Mouse (Mus musculus): ENCODE data around the gene H2-DMb1. TPM values are rescaled to one million over a fixed set of nuclear protein-coding genes. Genes with fewer than 3 reads are reported as not detected.
A peak's percentile ranks its signal among the peaks of the same experiment; 100 is the strongest.
"Not testable (repeated sequence)": the region's sequence is repeated elsewhere in the genome, so short reads cannot be mapped to it uniquely, and the experiment has no call there.

The H2-DMb1 gene
- polyA plus RNA-seq, 1 experiment from 2014 or later = not detected

GRCm38 (mm10) chr17:34137601-34138000 lies 15.3 kb upstream of the H2-DMb1 start:
- no peaks in the 10 kb centered on the region for H3K36me3 ChIP-seq (ENCODE audit: poor library complexity, severe bottlenecking)
- H3K9ac ChIP-seq = no peak overlapping the region; the same call in 1 of the 2 replicates
- ATAC-seq = no peak
- H3K4me2 ChIP-seq = no peak overlapping the region
- WGBS = 85% methylated on average over 7 of the region's 7 CpGs
- H3K9me3 ChIP-seq (replicated peaks) = no peaks in the 10 kb centered on the region
- H3K27ac ChIP-seq = no peak overlapping the region
- peaks cover 57% of the 10 kb centered on the region for H3K27me3 ChIP-seq
- no peak overlapping the region for H3K4me3 ChIP-seq
- peaks cover 17% of the 10 kb centered on the region for H3K4me1 ChIP-seq

GRCm38 (mm10) chr17:34138655-34139054 lies 14.2 kb upstream of the H2-DMb1 start:
- no peak for ATAC-seq
- WGBS = 78% methylated on average over 7 of the region's 7 CpGs
- Histone ChIP-seq H3K4me1 (peaks cover 17% of the 10 kb centered on the region), H3K36me3 (ENCODE audit: poor library complexity, severe bottlenecking) (no peaks in the 10 kb centered on the region), H3K9ac (no peak overlapping the region), H3K4me3 (no peak overlapping the region), H3K4me2 (no peak overlapping the region), H3K27me3 (peaks cover 57% of the 10 kb centered on the region), H3K9me3 (replicated peaks) (no peaks in the 10 kb centered on the region), H3K27ac (no peak overlapping the region)

- peaks cover 57% of the 10 kb centered on the region for H3K27me3 ChIP-seq
- ATAC-seq = no peak
- H3K9ac ChIP-seq = peak overlapping the region; percentile 48
Measured at GRCm38 (mm10) chr17:34139416-34139815, 13.5 kb upstream of the H2-DMb1 start.

GRCm38 (mm10) chr17:34140240-34140639 lies 12.6 kb upstream of the H2-DMb1 start:
- Histone ChIP-seq H3K4me2 (peak overlapping the region; percentile 57), H3K4me1 (peaks cover 17% of the 10 kb centered on the region), H3K27me3 (peaks cover 57% of the 10 kb centered on the region), H3K36me3 (ENCODE audit: poor library complexity, severe bottlenecking) (no peaks in the 10 kb centered on the region), H3K4me3 (no peak overlapping the region), H3K27ac (no peak overlapping the region), H3K9me3 (replicated peaks) (no peaks in the 10 kb centered on the region), H3K9ac (no peak overlapping the region)
- ATAC-seq = no peak
- 15% methylated on average over 5 of the region's 5 CpGs for WGBS

More at GRCm38 (mm10) chr17:34139416-34139815, 13.5 kb upstream of the H2-DMb1 start:
- H3K9me3 ChIP-seq (replicated peaks) = no peaks in the 10 kb centered on the region
- H3K36me3 ChIP-seq (ENCODE audit: poor library complexity, severe bottlenecking) = no peaks in the 10 kb centered on the region
- H3K4me3 ChIP-seq = peak overlapping the region; percentile 30
- H3K27ac ChIP-seq = no peak overlapping the region
- 2% methylated on average over 16 of the region's 16 CpGs for WGBS
- H3K4me1 ChIP-seq = peaks cover 17% of the 10 kb centered on the region
- H3K4me2 ChIP-seq = peak overlapping the region; percentile 57

GRCm38 (mm10) chr17:34141448-34141847 lies 11.4 kb upstream of the H2-DMb1 start:
- no peak overlapping the region for H3K9ac ChIP-seq
- no peak overlapping the region for H3K4me2 ChIP-seq
- H3K9me3 ChIP-seq (replicated peaks) = no peaks in the 10 kb centered on the region
- peaks cover 13% of the 10 kb centered on the region for H3K4me1 ChIP-seq
- H3K36me3 ChIP-seq (ENCODE audit: poor library complexity, severe bottlenecking) = no peaks in the 10 kb centered on the region
- no peak for ATAC-seq
- H3K27me3 ChIP-seq = peaks cover 51% of the 10 kb centered on the region
- no peak overlapping the region for H3K4me3 ChIP-seq
- 56% methylated on average over 4 of the region's 4 CpGs for WGBS
- H3K27ac ChIP-seq = no peak overlapping the region

GRCm38 (mm10) chr17:34142456-34143010 lies 10.3 kb upstream of the H2-DMb1 start:
- 83% methylated on average over 7 of the region's 7 CpGs for WGBS
- Histone ChIP-seq H3K4me1 (peaks cover 13% of the 10 kb centered on the region), H3K4me3 (no peak overlapping the region), H3K36me3 (ENCODE audit: poor library complexity, severe bottlenecking) (no peaks in the 10 kb centered on the region), H3K27ac (no peak overlapping the region; the same call in 1 of the 2 replicates), H3K9me3 (replicated peaks) (no peaks in the 10 kb centered on the region), H3K9ac (no peak overlapping the region), H3K27me3 (peaks cover 41% of the 10 kb centered on the region), H3K4me2 (no peak overlapping the region)
- ATAC-seq = no peak

GRCm38 (mm10) chr17:34143033-34143432 lies 9.8 kb upstream of the H2-DMb1 start, which contains the start of gene H2-DMb2:
TSS of gene H2-DMb2 (plus strand) at chr17:34143307.
- no peak for ATAC-seq
- peaks cover 36% of the 10 kb centered on the region for H3K27me3 ChIP-seq
- no peaks in the 10 kb centered on the region for H3K36me3 ChIP-seq (ENCODE audit: poor library complexity, severe bottlenecking)
- H3K27ac ChIP-seq = no peak within 1 kb of the TSS; the same call in 1 of the 2 replicates
- H3K4me1 ChIP-seq = peaks cover 13% of the 10 kb centered on the region
- 30% methylated on average over 7 of the region's 7 CpGs for WGBS
- H3K4me3 ChIP-seq = no peak within 1 kb of the TSS
- no peak within 1 kb of the TSS for H3K9ac ChIP-seq
- H3K9me3 ChIP-seq (replicated peaks) = no peaks in the 10 kb centered on the region
- H3K4me2 ChIP-seq = no peak within 1 kb of the TSS

GRCm38 (mm10) chr17:34143461-34143860 lies 9.4 kb upstream of the H2-DMb1 start:
- Histone ChIP-seq H3K4me2 (no peak overlapping the region), H3K4me3 (no peak overlapping the region), H3K4me1 (peaks cover 13% of the 10 kb centered on the region), H3K9ac (no peak overlapping the region), H3K27me3 (peaks cover 31% of the 10 kb centered on the region), H3K36me3 (ENCODE audit: poor library complexity, severe bottlenecking) (no peaks in the 10 kb centered on the region), H3K27ac (no peak overlapping the region), H3K9me3 (replicated peaks) (no peaks in the 10 kb centered on the region)
- no peak for ATAC-seq
- WGBS = 45% methylated on average over 3 of the region's 5 CpGs

- not testable (repeated sequence) for ATAC-seq; H3K27ac ChIP-seq; H3K36me3 ChIP-seq (ENCODE audit: poor library complexity, severe bottlenecking); H3K4me1 ChIP-seq; H3K4me3 ChIP-seq; H3K9ac ChIP-seq; H3K4me2 ChIP-seq; H3K9me3 ChIP-seq (replicated peaks)
- H3K27me3 ChIP-seq = peaks cover 24% of the 10 kb centered on the region
- WGBS = 91% methylated on average over 4 of the region's 4 CpGs
Measured at GRCm38 (mm10) chr17:34144221-34144620, 8.7 kb upstream of the H2-DMb1 start.

- Histone ChIP-seq H3K27ac (no peak overlapping the region), H3K9me3 (replicated peaks) (no peaks in the 10 kb centered on the region), H3K4me3 (no peak overlapping the region), H3K36me3 (ENCODE audit: poor library complexity, severe bottlenecking) (no peaks in the 10 kb centered on the region), H3K4me2 (no peak overlapping the region), H3K9ac (no peak overlapping the region), H3K4me1 (peaks cover 2% of the 10 kb centered on the region), H3K27me3 (peaks cover 16% of the 10 kb centered on the region)
- WGBS = 67% methylated on average over 3 of the region's 3 CpGs
- ATAC-seq = no peak
Measured at GRCm38 (mm10) chr17:34144960-34145371, 7.9 kb upstream of the H2-DMb1 start.

- no peaks in the 10 kb centered on the region for H3K36me3 ChIP-seq (ENCODE audit: poor library complexity, severe bottlenecking)
- no peaks in the 10 kb centered on the region for H3K9me3 ChIP-seq (replicated peaks)
- H3K4me3 ChIP-seq = no peak overlapping the region
- no peak overlapping the region for H3K27ac ChIP-seq
- H3K27me3 ChIP-seq = peaks cover 3% of the 10 kb centered on the region; the same call in 1 of the 2 replicates
- H3K4me1 ChIP-seq = no peaks in the 10 kb centered on the region
- whole genome bisulfite sequencing = 55% methylated on average over 5 of the region's 5 CpGs
- ATAC-seq = no peak
- H3K9ac ChIP-seq = no peak overlapping the region
- no peak overlapping the region for H3K4me2 ChIP-seq
Measured at GRCm38 (mm10) chr17:34155534-34155933, 2.7 kb downstream of the H2-DMb1 start.

GRCm38 (mm10) chr17:34164202-34164895 lies 11.5 kb downstream of the H2-DMb1 start:
- WGBS = 39% methylated on average over 9 of the region's 9 CpGs
- Histone ChIP-seq H3K4me1 (no peaks in the 10 kb centered on the region), H3K9me3 (replicated peaks) (no peaks in the 10 kb centered on the region; the same call in 1 of the 2 replicates), H3K36me3 (ENCODE audit: poor library complexity, severe bottlenecking) (no peaks in the 10 kb centered on the region), H3K27ac (no peak overlapping the region), H3K27me3 (peaks cover 13% of the 10 kb centered on the region), H3K9ac (no peak overlapping the region), H3K4me3 (no peak overlapping the region), H3K4me2 (no peak overlapping the region)
- no peak for ATAC-seq

All from forebrain, embryonic 13.5 days (tissue).